Mouse (Mus musculus) spleen, postnatal 4 days (tissue): Measurements from ENCODE around the gene Olfr1393.

ENCODE experiments used
- DNase-seq, 2 experiments: peaks; one replicate each; pipeline ENCODE4 v3.0.0; 2022; ENCODE audit warnings: low spot score in 2 of 2

Gene Olfr1393

DNA sequence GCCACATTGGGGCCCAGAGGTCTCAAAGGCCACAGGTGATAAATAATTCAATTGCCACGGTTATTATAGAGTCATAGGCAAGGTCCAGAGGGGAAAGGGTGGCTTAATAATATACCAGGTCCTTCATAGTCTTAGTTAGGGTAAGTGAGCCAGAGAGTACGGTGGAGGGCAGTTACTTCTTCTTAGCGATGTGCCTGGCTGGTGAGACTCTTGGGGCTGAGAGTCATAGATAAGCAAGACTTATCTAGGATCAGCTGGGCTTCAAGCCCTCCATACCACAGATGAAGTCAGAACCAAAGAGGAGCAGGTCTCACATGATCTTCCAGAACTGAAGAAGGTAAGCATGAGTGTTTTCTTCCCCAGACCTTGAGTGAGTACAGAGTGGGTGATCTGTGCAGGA lies at the start of gene Olfr1393:
Gene Olfr1393, plus strand, starts transcription at position 83 of the 400 bp plus-strand sequence.
- no peak for DNase-seq

DNA sequence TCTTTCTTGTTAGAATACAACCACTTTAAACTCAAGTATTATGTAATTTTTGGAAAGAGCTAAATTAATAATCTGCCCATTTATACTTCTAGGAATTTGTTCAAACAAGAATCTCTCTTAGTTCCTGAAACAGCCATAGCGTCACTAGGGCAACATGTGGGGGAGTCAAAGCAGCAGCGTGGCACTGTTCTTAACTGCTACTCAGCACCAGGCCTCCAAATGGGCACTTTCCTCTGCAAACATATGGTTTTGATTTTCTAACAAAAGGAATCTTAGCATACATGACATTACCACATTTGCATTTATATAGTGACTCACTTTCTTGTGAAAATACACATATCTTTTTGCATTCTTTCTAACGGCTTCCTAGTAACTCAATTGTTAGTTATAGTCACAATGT lies 45.3 kb upstream of the Olfr1393 start:
- no peak for DNase-seq

DNA sequence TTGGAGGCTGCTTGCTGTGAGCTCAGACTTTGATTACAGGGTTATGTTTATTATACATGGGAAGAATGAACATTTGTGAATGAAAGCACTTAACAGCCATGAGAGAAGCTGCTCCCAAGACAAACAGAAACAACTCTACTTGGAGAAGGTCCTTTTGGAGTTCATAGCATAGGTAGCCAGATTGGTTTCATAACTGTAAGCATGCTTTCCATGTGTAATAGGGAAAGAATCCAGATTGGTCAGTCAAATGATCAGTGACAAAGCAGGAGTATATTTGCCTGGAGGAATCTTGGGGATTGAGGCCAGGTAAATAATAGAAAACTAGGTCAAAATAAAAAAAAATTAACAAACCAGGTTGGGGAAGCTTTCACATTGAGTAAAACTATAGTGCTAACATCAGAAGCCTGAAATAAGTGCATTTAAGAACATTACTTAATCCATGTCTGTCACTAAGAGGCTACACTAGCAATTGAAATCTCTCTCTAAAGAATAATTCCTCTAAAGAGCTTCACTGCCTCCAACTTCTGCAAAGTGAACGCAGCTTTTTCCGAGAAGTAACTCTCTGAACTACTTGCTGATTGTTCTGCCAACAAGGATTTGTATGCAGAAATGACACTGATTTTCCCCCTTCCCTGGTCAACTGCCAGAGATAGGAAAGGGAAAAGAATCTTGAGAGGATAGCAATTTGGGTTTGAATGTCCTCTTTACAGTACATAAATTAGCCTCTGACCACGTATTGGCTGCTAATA lies 42.5 kb upstream of the Olfr1393 start:
- DNase-seq: no peak

DNA sequence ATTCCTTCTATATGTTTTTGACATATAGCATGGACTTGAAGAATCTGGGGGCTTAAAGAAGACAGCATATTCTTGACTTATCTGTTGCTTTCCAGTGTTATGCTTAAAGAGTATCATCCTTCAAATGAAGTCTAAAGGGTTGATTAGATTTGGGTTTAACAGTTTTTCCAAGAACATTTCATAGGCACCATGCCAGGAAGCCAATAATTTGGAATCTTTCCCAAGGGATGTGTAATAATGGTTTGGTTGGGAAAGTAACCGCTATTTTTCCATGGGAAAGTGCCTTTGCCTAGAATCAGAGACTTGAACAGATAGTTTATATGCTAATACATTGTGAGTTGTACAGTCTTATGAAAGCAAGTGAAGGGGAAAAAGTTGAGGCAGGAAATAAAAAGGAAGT lies 41.2 kb upstream of the Olfr1393 start:
- no peak for DNase-seq

DNA sequence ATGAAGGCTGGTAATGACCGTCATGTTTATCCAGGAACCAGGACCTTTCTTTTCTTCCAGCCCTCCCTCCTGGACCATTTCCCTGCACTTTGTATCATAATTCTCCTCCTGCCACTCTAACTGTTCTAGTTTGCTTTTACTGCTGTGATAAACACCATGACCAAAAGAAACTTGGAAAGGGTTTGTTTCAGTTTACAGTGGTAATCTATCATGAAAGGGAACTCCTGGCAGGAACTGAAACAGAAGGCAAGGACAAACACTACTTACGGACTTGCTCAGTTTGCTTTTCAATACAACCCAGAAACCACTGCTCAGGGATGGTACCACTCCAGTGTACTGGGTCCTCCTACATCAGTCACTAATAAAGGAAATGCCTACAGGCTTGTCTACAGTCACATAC lies 40.6 kb upstream of the Olfr1393 start:
- DNase-seq: no peak

DNA sequence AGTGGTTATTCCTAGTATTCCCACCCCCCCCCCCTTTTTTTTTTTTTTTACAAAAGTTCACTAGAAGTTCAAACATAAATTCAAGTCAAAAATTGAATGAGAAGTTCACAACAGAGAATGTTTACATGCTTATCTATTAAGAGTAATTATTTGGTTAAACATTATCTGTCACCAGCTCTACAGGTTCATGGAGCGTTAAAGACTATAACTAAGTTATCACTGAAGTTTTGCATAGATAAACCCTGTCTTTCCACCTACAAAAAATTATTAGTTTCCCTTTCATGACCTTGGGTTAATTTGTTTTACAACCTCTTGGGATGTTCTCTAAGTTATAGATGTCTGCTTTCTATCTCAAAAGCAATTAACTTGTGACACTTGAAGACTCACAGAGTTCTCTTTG lies 37.8 kb upstream of the Olfr1393 start:
- no peak for DNase-seq

DNA sequence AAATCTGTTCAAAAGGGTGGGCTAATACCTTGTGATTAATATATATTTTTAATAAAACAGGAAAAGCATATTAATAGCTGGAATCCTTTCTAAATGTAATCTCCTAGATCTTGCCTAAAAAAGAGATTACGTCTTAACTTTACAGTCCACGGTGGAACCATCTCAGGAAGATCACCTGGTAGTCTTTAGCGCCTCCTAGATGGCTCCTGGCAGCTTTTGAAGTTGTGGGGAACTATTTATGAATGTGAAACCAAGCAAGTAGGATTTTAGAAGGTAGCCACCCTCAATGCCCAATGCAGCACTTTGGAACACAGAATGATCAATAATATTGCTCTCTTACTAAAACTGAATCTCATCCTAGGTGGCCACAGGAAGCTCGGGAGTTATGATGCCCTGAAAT lies 37.2 kb upstream of the Olfr1393 start:
- no peak for DNase-seq

DNA sequence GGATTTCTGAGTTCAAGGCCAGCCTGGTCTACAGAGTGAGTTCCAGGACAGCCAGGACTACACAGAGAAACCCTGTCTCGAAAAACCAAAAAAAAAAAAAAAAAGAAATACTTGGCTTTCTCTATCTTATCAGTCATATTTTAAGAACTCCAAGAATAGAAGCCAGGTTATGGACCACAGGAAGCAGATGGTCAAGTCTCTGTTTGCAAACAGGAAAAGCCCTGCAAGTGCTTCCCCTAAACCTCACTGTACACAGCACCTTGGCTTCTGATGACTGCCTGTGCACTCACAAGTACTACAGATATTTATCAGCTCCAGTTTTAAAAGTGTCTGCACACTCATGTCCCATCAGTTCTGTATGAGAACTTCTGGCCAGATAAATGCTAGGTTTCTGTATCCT lies 36.6 kb upstream of the Olfr1393 start:
- no peak for DNase-seq

DNA sequence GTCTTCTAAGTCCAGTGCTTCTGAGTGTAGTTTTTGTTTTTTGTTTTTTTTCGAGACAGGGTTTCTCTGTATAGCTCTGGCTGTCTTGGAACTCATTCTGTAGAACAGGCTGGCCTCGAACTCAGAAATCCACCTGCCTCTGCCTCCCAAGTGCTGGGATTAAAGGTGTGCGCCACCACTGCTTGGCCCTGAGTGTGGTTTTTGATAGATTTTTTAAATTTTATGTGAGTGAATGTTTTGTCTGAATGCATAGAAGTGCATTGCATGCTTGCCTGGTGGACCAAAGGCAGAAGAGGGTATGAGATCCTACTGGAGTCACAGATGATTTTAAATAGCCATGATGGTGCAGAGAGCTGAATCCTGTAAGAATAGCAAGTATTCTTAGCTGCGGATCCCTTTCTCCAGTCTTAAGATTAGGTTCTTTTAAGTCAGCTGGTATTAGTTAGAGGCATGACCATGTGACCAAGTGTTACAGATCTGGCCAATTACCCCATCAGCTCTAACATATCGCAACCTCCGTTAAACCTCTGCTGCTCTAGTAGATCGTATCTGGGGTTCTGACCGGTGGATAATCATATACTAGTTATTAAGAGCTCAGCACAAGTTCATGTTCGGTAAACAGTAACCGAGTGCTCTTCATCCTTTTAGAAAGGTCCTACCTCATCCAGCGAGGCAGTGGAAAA lies 35.0 kb upstream of the Olfr1393 start:
- no peak for DNase-seq

DNA sequence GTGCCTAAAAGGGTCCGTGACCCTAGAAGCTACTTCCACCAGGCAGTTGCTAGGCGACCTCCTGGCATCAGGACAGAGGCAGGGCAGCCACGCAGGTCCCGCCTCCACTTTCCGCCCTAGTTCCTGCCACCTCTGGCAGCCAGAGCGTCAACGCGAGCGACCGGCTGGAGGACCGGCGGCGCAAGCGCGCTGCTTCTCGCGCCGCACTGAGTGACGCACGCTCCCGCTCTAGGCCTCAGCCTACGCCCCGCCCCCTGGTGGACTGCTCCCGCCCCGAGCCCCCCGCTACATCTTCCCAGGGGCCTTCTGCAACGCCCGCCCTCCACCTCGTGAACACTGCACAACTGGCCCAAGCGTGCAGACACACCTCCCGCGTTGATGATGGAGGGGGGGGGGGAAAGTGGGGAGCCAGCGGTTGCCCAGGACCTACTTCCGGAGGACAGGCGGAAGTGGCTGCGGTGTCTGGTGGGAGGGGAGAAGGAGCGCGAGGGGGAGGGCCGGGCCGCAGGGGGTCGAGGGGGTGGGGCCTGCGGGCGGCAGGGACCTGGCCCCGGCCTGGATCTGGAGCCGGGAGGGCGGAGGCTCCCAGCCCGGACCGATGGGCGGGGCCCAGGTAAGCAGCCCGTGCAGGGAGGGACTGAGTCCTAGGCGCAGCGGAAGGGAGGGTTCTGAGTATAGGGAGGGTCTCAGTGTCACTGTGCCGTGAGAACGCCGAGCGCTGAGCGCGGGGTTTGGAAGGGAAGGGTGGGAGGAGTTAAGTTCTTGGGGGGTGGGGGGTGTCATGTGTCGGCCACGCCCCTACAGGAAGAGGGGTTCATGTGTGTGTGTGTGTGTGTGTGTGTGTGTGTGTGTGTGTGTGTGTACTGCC lies 34.1 kb upstream of the Olfr1393 start, which contains the start of gene Mgat1:
Gene Mgat1, plus strand, starts transcription at position 465 of the 868 bp plus-strand sequence.
- DNase-seq: peak; percentile 90 to 96

DNA sequence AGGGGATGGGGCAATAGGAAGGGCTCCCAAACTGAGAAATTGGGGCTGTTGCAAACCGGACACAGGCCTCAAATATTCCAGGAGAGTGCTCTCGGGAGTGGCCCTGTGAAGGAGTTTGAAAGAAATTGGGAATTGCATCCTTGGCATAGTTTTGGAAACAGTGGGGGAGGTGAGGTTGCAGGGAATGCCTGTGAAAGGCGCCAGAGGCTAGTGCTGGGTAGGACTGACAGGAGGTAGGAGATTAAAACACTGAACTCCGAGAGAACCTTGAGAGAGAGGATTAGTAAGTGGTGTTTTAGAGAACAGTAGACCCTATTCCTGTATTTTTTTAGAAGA lies 33.5 kb upstream of the Olfr1393 start:
- DNase-seq: no peak

DNA sequence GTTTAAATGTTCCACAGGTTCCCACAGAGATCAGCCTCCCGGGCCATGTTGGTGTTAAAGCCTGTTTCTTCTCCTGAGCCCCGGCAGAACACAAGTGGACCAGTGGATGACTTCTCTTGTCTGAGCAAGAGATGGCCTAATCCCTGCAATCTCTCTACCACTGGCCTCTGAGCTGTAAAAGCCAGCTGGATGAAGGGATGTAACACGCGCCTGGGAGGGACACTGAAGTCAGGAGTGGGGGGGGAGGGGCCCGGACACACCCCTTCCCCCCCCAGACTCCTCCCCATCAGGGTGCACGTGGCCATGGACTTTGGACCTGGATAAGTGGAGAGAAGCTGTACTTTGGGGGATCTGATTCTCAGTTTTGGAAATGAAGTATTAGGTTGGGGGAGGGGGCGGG lies 32.9 kb upstream of the Olfr1393 start:
- DNase-seq: peak in 1 of 2 experiments; percentile 70

DNA sequence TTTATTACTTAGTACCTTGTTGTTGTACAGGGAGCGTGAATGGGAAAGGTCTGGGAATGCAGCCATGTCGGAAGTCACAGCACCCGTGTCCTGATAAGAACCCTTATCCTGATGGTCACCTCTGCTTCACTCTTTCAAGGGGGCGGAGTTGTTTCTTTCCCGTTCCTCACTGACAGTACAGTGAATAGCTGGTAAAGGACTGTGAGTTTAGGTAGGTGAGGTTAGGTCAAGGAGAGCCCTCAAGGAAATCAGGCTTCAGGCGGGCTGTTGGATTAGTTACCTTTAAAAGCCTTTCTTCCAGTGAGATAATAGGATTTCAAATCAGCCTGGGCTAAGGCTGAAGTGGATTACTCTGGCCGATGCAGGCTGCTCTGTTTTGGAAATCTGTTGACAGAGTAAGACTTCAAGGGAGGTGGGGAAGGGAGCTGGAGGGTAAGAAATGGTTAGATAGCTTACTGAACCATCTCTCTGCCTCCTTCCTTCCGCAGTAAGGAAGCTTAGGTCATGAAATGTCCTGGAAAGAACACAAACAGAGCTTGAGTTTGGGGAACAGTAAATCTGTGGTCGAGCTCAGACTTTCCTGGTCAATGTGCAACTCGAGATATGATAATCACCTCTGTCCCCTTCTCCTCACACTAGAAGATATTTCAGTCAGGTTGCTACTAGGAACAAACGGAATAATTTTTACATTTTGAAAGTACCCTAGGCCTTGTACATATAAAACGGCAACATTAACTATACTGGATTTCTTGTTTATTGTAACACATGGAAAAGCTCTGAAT lies 32.3 kb upstream of the Olfr1393 start:
- DNase-seq: no peak

DNA sequence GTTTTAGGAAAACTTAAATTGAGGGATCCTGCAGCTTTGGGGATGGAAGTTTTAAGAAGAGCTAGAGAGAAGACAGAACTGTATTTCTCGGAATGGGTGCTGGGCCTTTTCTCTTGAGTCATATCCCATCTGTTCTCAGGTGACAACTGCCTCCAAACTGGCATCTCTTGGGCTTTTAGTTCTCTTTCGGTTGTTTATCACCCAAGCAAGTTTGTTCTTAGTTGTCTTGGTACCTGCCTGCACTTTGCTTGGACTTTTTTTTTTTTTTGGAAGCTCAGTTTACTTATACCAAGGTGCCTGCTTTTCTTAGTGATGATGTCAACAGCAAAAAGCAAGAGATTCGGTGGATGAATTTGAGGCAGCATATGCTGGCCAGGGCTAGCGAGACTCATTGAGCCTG lies 31.6 kb upstream of the Olfr1393 start:
- DNase-seq: no peak

DNA sequence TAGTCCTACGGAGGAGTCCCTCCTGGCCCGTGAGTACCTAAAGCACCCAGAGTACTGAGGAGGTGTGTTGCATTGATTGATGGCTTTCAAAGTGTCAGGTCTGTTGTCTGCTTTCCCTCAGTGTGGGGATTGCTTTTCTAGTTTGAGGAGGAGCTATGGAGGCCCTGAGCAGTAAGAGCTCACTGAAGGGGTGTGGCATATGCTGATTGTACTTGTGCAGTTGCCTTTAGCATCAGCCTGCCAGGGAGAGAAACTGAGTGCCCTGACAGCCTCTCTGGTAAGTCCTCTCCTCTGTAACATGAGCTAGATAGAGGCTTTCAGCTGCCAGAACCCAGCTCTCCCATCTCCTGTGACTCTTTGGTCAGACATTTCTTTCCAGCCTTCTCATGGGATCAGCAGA lies 30.8 kb upstream of the Olfr1393 start:
- peak in 1 of 2 experiments; percentile 36 for DNase-seq

DNA sequence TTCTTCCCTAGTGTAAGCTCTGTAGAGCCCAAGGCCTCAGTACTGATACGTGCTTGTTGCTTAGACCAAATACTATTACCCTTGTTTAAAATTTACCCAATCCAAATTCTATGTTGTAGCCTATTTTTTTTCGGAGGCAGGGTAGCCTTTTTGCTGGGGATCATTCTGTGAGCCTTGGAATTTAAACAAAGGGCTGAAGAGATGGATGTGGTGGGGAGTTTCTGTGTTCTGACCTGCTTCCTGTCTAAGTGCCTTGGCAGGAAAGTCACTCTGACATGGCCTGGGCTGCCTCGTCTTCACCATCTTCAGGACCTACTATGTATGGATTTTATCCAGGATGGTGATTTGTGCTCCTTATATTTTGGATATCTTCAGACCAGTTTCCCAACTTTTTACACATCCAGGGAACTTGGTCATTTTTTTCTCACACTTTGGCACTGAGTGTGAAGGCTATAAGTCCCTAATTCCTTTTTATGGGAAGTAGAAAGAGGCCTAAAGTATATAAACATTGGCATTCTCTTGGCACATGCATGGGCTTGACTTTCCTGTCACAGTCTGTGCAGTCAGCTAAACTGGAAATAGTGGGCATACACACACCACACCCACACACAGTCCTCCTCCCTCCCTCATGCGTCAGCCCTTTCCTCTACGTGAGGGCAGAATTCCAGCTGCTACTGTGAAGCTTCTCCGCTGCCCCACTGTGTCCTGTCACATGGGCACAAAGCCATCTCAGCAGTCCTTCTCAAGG lies 29.7 kb upstream of the Olfr1393 start:
- peak in 1 of 2 experiments; percentile 32 for DNase-seq

DNA sequence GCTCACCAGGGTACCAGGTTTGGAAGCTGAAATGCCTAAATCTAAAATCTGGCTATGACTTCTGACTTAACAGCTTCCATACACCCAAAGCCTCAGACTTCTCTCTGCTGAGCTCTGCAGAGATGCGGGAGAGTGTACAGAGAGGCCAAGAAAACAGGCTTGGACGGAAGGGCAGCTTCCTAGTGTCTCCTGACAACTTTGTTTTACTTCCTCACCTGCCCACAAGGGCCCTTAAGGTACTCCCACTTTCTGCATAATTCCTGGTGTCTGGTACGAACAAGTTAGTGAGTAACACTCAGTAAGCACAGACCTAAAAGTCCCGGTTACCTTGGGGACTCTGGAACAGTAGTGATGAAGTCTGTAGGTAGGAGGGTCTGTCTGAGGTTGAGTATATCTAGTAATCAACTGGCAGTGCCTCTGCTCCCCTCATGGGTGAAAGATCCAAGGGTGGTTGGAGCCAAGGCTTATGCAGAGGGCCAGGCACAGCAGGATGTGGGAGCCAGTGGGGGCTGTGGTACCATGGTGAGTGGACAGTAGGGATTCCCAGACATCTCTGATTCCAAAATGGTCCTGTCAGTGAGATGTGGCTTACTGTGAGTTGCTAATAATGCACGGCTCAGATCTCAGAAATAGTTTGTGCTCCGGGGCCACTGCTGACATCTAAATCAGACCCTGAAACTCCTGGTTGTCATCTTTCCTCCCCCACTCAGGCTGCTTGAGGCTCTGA lies 29.0 kb upstream of the Olfr1393 start:
- no peak for DNase-seq

DNA sequence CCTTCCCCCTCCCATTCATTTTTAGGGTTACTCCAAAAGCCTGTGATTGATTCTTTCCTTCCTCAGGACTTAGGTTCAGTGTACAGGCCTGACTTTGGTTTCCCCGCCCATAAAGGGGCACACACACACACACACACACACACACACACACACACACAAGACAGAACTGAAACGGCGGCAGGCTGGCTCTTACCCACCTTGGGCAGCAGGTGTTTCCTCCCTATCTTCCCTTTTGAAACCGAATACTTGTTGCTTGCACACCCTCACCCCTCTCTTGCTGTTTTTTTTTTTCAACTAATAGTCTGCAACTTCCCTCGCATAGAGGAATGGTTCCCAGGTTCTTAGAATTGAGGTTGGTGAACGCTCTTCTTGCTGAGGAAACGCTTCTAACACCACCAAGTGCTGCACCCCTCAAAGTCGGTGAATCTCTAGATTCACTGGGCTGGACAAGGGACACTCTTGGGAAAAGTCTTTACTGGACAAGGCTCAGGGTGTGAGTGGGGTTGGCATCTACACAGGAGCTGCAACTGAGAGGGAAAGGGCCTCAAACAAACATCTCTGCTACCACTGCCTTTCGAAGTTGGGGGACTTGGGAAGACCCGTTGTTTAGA lies 28.2 kb upstream of the Olfr1393 start:
- peak; percentile 68 to 80 for DNase-seq

DNA sequence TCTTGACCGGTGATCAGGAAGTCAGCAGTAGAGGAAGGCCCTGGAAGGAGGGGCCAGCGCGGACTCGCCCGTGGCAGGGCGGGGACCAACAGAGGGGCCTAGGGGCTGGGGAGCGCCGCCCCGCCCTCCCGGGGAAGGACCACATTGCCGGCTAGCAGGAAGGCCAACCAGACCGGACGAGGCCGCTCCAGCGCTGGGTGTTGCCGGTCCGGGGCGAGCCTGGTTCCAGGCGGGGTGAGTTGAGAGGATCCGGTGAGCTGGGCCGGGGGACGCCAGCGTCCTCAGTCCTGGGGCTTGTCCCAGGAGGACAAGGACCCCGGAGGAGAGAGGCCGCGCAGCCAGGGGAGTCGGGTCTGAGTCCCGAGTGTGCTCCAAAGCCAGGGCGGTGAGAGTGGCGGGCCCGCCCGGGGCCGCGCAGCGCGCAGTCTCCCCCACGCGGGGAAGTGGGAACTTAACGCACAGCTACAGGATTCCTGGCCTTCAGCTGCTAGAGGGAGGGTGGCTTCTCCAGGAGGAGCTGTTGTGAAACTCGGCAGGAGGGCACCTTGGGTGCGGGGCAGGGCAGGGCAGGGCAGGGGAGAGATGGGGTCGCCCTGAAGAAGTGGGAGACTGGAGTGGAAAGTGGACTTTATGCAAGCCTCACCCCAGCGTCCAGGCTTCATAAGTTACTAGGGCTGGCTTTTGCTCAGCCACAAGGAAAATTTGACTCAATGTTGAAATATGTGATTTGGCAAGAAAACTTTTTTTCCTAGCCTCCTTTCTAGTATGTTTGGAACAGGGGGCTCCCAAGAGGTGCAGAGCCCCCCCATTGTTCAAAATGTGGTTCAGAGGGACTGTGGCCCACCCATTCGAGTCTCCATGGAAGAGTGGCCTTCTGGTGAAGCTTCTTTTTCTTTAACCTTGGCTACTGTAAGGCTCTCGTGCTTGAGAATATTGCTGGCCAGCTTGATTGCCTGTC lies 27.4 kb upstream of the Olfr1393 start:
- DNase-seq: peak; percentile 90 to 94
